Mouse (Mus musculus) kidney, embryonic 16.5 days (tissue): ENCODE data around the gene Cxcl9. TPM values are rescaled to one million over a fixed set of nuclear protein-coding genes. Genes with fewer than 3 reads are reported as not detected.

ENCODE experiments used
- ATAC-seq: fragments of 200-750 bp; cut with Nextera tagmentation; 2 replicates; pipeline ENCODE4 v1.8.0; 2017; ENCODE audit warnings: moderate TSS enrichment; ENCODE audit not compliant: low FRiP score, low TSS enrichment
- H3K27ac ChIP-seq: fragments of 300-500 bp; sonication (generic); 2 replicates; pipeline ENCODE4 v1.5.1; 2014; ENCODE audit warnings: low read length
- H3K27me3 ChIP-seq: fragments of 300-500 bp; sonication (generic); 2 replicates; pipeline ENCODE4 v1.6.1; 2014; ENCODE audit warnings: low read length, control low read depth, mixed read lengths; ENCODE audit not compliant: insufficient read depth
- H3K36me3 ChIP-seq: fragments of 300-500 bp; sonication (generic); 2 replicates; pipeline ENCODE4 v1.6.1; 2014; ENCODE audit warnings: low read length, control low read depth, mixed read lengths; ENCODE audit not compliant: insufficient read depth
- H3K4me1 ChIP-seq: fragments of 300-500 bp; sonication (generic); 2 replicates; pipeline ENCODE4 v1.6.1; 2014; ENCODE audit warnings: low read length, control low read depth, mixed read lengths; ENCODE audit not compliant: insufficient read depth
- H3K4me2 ChIP-seq: fragments of 300-500 bp; sonication (generic); replicated peaks from 2 replicates; pipeline ENCODE4 v1.6.1; 2014; ENCODE audit warnings: low read depth, low read length
- H3K4me3 ChIP-seq: fragments of 300-500 bp; sonication (generic); 2 replicates; pipeline ENCODE4 v1.5.1; 2014; ENCODE audit warnings: mild to moderate bottlenecking, low read length
- H3K9ac ChIP-seq: fragments of 300-500 bp; sonication (generic); replicated peaks from 2 replicates; pipeline ENCODE4 v1.6.1; 2014; ENCODE audit warnings: low read length
- H3K9me3 ChIP-seq: fragments of 300-500 bp; sonication (generic); 2 replicates; pipeline ENCODE4 v1.6.1; 2016; ENCODE audit warnings: low read length, control low read depth
- WGBS: fragments of 180-500 bp; shearing (Covaris S2); extraction: QIAGEN DNeasy Blood & Tissue Kit; methylation state at CpG from one replicate; pipeline ENCODE4 v1.1.7; 2014; 5-methylcytosine and 5-hydroxymethylcytosine counted together
- polyA plus RNA-seq: library from polyadenylated mRNA; unstranded; fragments of >200 nt; fragmentation: Nextera tagmentation; extraction: Ambion mirVana; gene quantifications from 2 replicates; pipeline ENCODE4 v1.2.1, GENCODE M21; 2015

Cxcl9 gene
- not detected in 2 replicates for polyA plus RNA-seq

- Histone ChIP-seq H3K4me3 (no peak within 1 kb of the TSS), H3K27me3 (no peaks in the 10 kb centered on the region), H3K36me3 (no peaks in the 10 kb centered on the region), H3K9me3 (no peaks in the 10 kb centered on the region), H3K27ac (no peak within 1 kb of the TSS), H3K4me2 (no peak within 1 kb of the TSS), H3K4me1 (no peaks in the 10 kb centered on the region), H3K9ac (no peak within 1 kb of the TSS)
- WGBS = 76% methylated on average over 7 of the region's 7 CpGs
- no peak for ATAC-seq
These were observed at the start of gene Cxcl9 for GRCm38 (mm10) chr5:92327929-92328328. TSS of gene Cxcl9 (minus strand) at chr5:92328079.

- Histone ChIP-seq H3K9me3 (no peaks in the 10 kb centered on the region), H3K36me3 (no peaks in the 10 kb centered on the region), H3K4me3 (no peak overlapping the region), H3K4me1 (peaks cover 17% of the 10 kb centered on the region; the same call in 1 of the 2 replicates), H3K27me3 (no peaks in the 10 kb centered on the region), H3K27ac (no peak overlapping the region), H3K9ac (no peak overlapping the region), H3K4me2 (peak overlapping the region; percentile 21; the same call in 1 of the 2 replicates)
- 37% methylated on average over 13 of the region's 13 CpGs for WGBS
- ATAC-seq = no peak
These were observed 49.0 kb upstream of the Cxcl9 start for GRCm38 (mm10) chr5:92376795-92377405.

- WGBS = 64% methylated on average over 17 of the region's 17 CpGs
- Histone ChIP-seq H3K4me2 (peak overlapping the region; percentile 25; the same call in 1 of the 2 replicates), H3K36me3 (no peaks in the 10 kb centered on the region), H3K4me3 (0 out of 2 replicates have a peak overlapping the region, but pooled peaks have one; percentile 5), H3K4me1 (peaks cover 24% of the 10 kb centered on the region; the same call in 1 of the 2 replicates), H3K27me3 (no peaks in the 10 kb centered on the region), H3K27ac (peak overlapping the region; percentile 83), H3K9me3 (no peaks in the 10 kb centered on the region), H3K9ac (no peak overlapping the region)
- 0 out of 2 replicates have a peak, but pooled peaks have one; percentile 40 for ATAC-seq
These were observed 47.5 kb upstream of the Cxcl9 start for GRCm38 (mm10) chr5:92375368-92375767.

DNA sequence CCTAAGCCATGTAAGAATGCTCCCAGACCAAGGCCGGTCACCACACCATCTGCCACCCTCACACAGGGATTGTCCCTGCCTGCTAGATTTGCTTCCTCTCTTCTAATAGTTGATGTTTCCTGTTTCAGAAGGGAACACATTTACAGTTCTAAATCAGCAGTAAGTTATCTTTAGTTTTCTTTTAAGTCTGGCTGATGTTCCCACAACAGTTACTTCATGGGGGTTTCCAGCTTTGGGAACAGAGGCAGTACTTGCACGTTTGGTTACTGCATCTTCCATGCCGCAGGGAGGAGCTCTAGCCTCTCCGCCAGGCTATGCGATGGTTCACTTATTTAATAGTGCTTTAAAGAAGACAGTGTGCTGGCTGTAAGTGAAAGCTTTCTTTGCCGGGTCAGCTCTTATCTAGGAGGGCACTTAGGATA is 46.9 kb upstream of the Cxcl9 start:
- no peak overlapping the region for H3K4me3 ChIP-seq
- ATAC-seq = peak; percentile 72; the same call in 1 of the 2 replicates
- H3K36me3 ChIP-seq = no peaks in the 10 kb centered on the region
- WGBS = 29% methylated on average over 6 of the region's 6 CpGs
- peak overlapping the region; percentile 25; the same call in 1 of the 2 replicates for H3K4me2 ChIP-seq
- peak overlapping the region; percentile 83 for H3K27ac ChIP-seq
- H3K9me3 ChIP-seq = no peaks in the 10 kb centered on the region
- H3K4me1 ChIP-seq = peaks cover 24% of the 10 kb centered on the region; the same call in 1 of the 2 replicates
- no peaks in the 10 kb centered on the region for H3K27me3 ChIP-seq
- no peak overlapping the region for H3K9ac ChIP-seq

- Histone ChIP-seq H3K9me3 (no peaks in the 10 kb centered on the region), H3K4me3 (no peak overlapping the region), H3K4me2 (no peak overlapping the region), H3K27ac (no peak overlapping the region), H3K4me1 (peaks cover 24% of the 10 kb centered on the region; the same call in 1 of the 2 replicates), H3K27me3 (no peaks in the 10 kb centered on the region), H3K9ac (no peak overlapping the region), H3K36me3 (no peaks in the 10 kb centered on the region)
- no peak for ATAC-seq
- 36% methylated on average over 2 of the region's 2 CpGs for WGBS
These were observed 44.7 kb upstream of the Cxcl9 start for GRCm38 (mm10) chr5:92372605-92373004.

DNA sequence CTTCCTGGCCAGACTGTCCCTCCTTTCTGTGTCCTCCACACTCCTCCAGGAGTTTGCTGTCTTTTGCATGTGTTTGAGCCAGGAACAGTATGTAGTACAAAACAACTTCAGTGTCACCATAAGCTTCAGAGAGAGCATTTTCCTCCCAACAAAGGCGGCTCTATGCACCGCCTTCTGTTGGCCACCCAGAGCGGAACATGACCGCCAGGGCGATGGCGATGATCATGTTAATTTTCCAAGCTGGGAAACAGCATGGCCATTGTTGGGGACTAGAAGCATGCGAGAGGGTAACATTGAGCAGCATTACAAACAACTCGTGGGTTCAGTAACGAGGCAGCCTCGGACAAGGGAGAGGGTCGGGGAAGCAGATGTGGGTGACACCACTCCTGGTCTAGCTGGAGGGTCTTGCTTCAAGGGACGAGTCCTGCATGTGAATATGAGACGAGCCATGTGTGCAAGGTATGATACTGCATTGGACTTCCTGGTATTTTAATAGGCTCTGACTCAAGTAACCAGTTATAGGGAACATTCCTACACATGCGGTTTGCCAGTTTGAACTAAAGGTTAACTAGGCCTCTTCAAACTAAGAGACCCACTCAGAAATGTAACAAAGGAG is 43.6 kb upstream of the Cxcl9 start:
- no peak for ATAC-seq
- Histone ChIP-seq H3K4me1 (peaks cover 16% of the 10 kb centered on the region; the same call in 1 of the 2 replicates), H3K27me3 (no peaks in the 10 kb centered on the region), H3K4me3 (no peak overlapping the region), H3K9ac (no peak overlapping the region), H3K4me2 (no peak overlapping the region), H3K36me3 (no peaks in the 10 kb centered on the region), H3K27ac (no peak overlapping the region), H3K9me3 (no peaks in the 10 kb centered on the region)
- WGBS = 82% methylated on average over 14 of the region's 14 CpGs

- Histone ChIP-seq H3K4me2 (no peak overlapping the region), H3K36me3 (no peaks in the 10 kb centered on the region), H3K27me3 (no peaks in the 10 kb centered on the region), H3K9ac (no peak overlapping the region), H3K4me3 (no peak overlapping the region), H3K27ac (no peak overlapping the region), H3K9me3 (no peaks in the 10 kb centered on the region), H3K4me1 (peaks cover 15% of the 10 kb centered on the region; the same call in 1 of the 2 replicates)
- 77% methylated on average over 6 of the region's 6 CpGs for WGBS
- ATAC-seq = no peak
These were observed 43.0 kb upstream of the Cxcl9 start for GRCm38 (mm10) chr5:92370891-92371290.

GRCm38 (mm10) chr5:92370392-92370791 is 42.5 kb upstream of the Cxcl9 start:
- Histone ChIP-seq H3K4me3 (no peak overlapping the region), H3K4me1 (peaks cover 10% of the 10 kb centered on the region; the same call in 1 of the 2 replicates), H3K27me3 (no peaks in the 10 kb centered on the region), H3K4me2 (no peak overlapping the region), H3K9me3 (no peaks in the 10 kb centered on the region), H3K27ac (no peak overlapping the region), H3K36me3 (no peaks in the 10 kb centered on the region), H3K9ac (no peak overlapping the region)
- 68% methylated on average over 6 of the region's 6 CpGs for WGBS
- ATAC-seq = no peak

- Histone ChIP-seq H3K27ac (no peak overlapping the region), H3K9ac (no peak overlapping the region), H3K36me3 (no peaks in the 10 kb centered on the region), H3K4me3 (no peak overlapping the region), H3K27me3 (no peaks in the 10 kb centered on the region), H3K4me1 (peaks cover 10% of the 10 kb centered on the region; the same call in 1 of the 2 replicates), H3K4me2 (no peak overlapping the region), H3K9me3 (no peaks in the 10 kb centered on the region)
- WGBS = 62% methylated on average over 13 of the region's 13 CpGs
- ATAC-seq = peak; percentile 71; the same call in 1 of the 2 replicates
These were observed 41.5 kb upstream of the Cxcl9 start for GRCm38 (mm10) chr5:92369151-92369994.
